9 mouse cellular contexts compared by ENCODE assay signal in genomic region chr12:103242083-103242581, GRCm38 (mm10). TPM values are rescaled to one million over a fixed set of nuclear protein-coding genes. Genes with fewer than 3 reads are reported as not detected.
DNase-seq lines count a peak whose midpoint lies in the region; ATAC-seq lines count a peak whose summit lies in the region.
"Had no signal": no experiment of that assay in that cellular context is flagged by ENCODE, and none has a peak within 500 bp of the region (broad histone marks: within the 10 kb centered on the region; RNA-seq: fewer than 3 reads in every experiment).

Gene Prima1, minus strand, starts transcription at chr12:103242150.

- peak within 1 kb of the TSS; percentile 97 for H3K4me2 ChIP-seq in hindbrain, embryonic 12.5 days (replicated peaks)
- H3K4me2 ChIP-seq in lung, embryonic 16.5 days (ENCODE audit: low read depth, low read length): peak within 1 kb of the TSS; percentile 92

- DNase-seq in MN1 (ENCODE audit: low spot score): peak; percentile 74
- peak; percentile 69 to 75 for DNase-seq in cerebellum, postnatal 10 days
- peak; percentile 25 for DNase-seq in frontal cortex, postnatal 25 days (ENCODE audit: low spot score in 2 of 2)
- DNase-seq in layer of hippocampus, postnatal 36 days: peak; percentile 30 to 51
- DNase-seq in retina, postnatal 7 days (ENCODE audit: low read depth, low spot score): peak; percentile 61
- DNase-seq in T-cell, adult 2 months (ENCODE audit: low spot score): no peak

- H3K27me3 ChIP-seq in hindbrain, embryonic 12.5 days: peaks cover 24% of the 10 kb centered on the region
- H3K27me3 ChIP-seq in lung, embryonic 16.5 days (ENCODE audit: control insufficient read depth, insufficient read depth, low read depth, low read length): peaks cover 23% of the 10 kb centered on the region

- no peaks in the 10 kb centered on the region for H3K9me3 ChIP-seq in hindbrain, embryonic 12.5 days (replicated peaks)
- H3K9me3 ChIP-seq in lung, embryonic 16.5 days (ENCODE audit: control insufficient read depth, low read length): no peaks in the 10 kb centered on the region

- peak within 1 kb of the TSS; percentile 49 for H3K27ac ChIP-seq in hindbrain, embryonic 12.5 days
- H3K27ac ChIP-seq in lung, embryonic 16.5 days (ENCODE audit: low read length): peak within 1 kb of the TSS; percentile 34; the same call in 1 of the 2 replicates

- ATAC-seq in hindbrain, embryonic 12.5 days (ENCODE audit: low FRiP score): peak; percentile 80
- peak; percentile 85 for ATAC-seq in lung, embryonic 16.5 days (ENCODE audit: low read depth)

- peaks cover 16% of the 10 kb centered on the region for H3K4me1 ChIP-seq in hindbrain, embryonic 12.5 days
- peaks cover 5% of the 10 kb centered on the region; the same call in 1 of the 2 replicates for H3K4me1 ChIP-seq in lung, embryonic 16.5 days (replicated peaks; ENCODE audit: control insufficient read depth, insufficient read depth, low read length)

- H3K9ac ChIP-seq in hindbrain, embryonic 12.5 days: peak within 1 kb of the TSS; percentile 80
- peak within 1 kb of the TSS; percentile 72 for H3K9ac ChIP-seq in lung, embryonic 16.5 days (ENCODE audit: low read length)

- H3K36me3 ChIP-seq in hindbrain, embryonic 12.5 days: no peaks in the 10 kb centered on the region
- no peaks in the 10 kb centered on the region for H3K36me3 ChIP-seq in lung, embryonic 16.5 days (ENCODE audit: control insufficient read depth, insufficient read depth, low read length)

- H3K4me3 ChIP-seq in hindbrain, embryonic 12.5 days: peak within 1 kb of the TSS; percentile 77
- H3K4me3 ChIP-seq in lung, embryonic 16.5 days (ENCODE audit: low read length): peak within 1 kb of the TSS; percentile 64

- under 1% methylated on average over 37 of the region's 54 CpGs for WGBS in hindbrain, embryonic 12.5 days
- WGBS in lung, embryonic 16.5 days: 0% methylated on average over 50 of the region's 54 CpGs

RNA-seq across cellular contexts. Expression of gene Prima1, which starts in this region (rescaled TPM):
- 0.80 and 1.6 TPM in 2 replicates for polyA plus RNA-seq in hindbrain, embryonic 12.5 days (2016; fragmentation: Nextera tagmentation; extraction: Ambion mirVana)
- total RNA-seq in layer of hippocampus, postnatal 36 days (2021): 1 to 10 TPM; 3.9 to 4.0 TPM
- polyA plus RNA-seq in lung, embryonic 16.5 days (2015; fragmentation: Nextera tagmentation; extraction: Ambion mirVana): 0.23 and 0.25 TPM in 2 replicates
- total RNA-seq: MEL had no signal

Comparison
In these comparisons a context has a peak if more than half of its experiments do, and no peak if none do; other contexts are left out.
1. Peak in ATAC-seq, H3K4me3 ChIP-seq, H3K27ac ChIP-seq, H3K9ac ChIP-seq and H3K4me2 ChIP-seq in lung, embryonic 16.5 days; RNA of the gene not detected or under 1 TPM.